Mouse (Mus musculus): ENCODE data around the gene Ccdc84.
"Not testable (repeated sequence)": the region's sequence is repeated elsewhere in the genome, so short reads cannot be mapped to it uniquely, and the experiment has no call there.

The Ccdc84 gene

DNA sequence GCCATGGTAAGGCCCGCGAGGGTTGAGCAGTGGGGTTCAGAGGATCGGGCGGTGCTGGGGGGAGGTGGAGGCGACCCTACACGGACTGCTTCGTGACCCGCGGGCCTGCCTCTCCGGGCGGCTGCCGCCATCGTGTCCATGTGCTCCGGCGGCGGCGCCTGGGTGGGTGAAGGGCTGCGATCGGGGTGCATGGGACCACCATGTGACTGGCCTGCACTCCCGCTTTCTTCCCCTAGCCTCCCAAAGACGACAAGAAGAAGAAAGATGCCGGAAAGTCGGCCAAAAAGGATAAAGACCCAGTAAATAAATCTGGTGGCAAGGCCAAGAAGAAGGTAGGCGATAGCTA lies 10.6 kb downstream of the Ccdc84 start:
- DNase-seq = no peak

DNA sequence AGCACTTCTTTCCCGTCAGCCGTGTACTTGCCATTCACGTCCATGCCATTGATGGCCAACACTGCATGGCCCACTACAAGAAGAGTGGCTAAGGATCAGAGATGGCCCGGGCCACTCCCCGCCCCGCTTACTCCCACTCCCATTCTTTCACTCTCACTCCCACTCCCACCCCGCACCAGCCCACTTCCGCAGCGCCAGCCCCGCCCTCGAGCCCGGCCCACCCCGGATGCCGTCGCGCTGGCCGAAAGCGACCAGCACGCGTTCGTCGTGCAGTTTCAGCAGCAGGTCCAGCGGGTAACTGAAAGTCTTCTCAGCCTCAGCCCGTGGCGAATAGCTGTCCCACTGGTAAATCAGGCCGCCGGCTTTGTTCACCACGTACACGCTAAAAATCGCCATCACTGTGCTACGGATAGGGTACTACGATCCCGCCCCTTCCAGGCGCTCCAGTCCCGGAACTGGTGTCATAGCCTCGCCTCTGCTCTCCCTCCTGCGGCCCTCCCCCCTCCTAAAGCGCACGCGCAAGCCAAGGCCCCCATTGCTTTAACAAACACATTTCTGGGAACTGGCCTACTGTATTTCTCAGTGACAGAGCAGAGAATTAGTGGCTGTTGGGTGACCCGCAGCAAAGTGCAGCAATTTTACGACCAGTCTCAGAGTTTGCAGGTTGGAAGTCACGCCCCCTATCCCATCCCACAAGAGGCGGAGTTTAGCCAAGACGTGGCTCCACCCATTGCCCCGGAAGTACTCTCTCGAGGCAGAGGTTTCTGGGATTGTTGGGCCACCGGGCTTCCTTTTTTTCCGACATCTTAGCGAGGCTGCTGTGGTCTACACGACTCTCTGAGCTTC lies 11.2 kb downstream of the Ccdc84 start, which contains the start of the genes Rps25 and Trappc4:
Gene Rps25, plus strand, starts transcription at position 234 of the 846 bp plus-strand sequence.
Gene Trappc4, minus strand, starts transcription at position 695 of the 846 bp plus-strand sequence.
- DNase-seq = peak; percentile 94

DNA sequence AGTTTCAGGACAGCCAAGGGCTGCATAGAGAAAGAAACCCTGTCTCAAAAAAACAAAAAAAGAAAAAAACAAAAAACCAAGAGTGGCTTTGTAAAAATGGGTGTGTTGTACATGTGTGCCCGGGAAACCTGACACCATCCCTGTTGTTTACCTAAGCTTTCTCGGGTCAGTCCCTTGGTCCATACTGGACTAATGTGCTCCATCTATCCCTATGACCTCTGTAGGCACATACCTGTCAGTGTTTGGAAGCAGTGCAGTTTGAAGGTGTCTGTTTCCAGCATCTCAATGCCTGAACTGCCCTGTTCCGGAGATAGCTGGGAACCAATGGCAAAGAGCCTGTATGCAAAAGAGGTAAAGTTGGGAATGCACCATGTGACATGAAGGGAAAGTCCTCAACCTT lies 13.4 kb downstream of the Ccdc84 start:
- no peak for DNase-seq

DNA sequence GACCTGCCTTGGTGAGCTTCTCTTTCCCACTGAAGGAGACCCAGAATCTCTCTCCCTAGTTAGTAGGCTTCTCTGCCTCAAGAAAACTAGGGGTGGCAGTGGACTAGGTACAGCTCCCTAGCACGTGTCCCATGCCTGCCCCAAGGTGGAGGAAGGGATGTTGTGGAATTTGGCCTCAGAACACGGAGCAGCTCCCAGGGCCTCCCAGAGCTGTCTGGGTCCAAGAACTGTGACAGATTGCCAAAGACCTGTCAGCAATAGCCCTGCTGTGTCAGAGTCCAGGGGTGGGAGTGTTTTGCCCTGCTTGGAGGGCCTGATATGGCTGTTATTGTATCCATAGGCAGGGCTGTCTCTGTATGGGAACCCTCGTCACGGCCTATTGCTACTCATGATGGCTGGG lies 17.3 kb downstream of the Ccdc84 start:
- DNase-seq = no peak

DNA sequence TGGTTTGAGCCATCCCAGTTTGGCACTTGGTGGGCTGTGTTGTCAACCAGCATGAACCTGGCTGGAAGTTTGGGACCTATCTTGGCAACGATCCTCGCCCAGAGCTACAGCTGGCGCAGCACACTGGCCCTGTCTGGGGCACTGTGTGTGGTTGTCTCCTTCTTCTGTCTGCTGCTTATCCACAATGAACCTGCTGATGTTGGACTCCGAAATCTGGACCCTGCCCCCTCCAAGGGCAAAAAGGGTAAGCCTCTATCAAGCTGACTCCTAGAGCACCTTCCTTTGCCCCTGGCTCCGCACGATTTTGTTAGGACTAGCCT lies 18.6 kb downstream of the Ccdc84 start:
- no peak for DNase-seq

DNA sequence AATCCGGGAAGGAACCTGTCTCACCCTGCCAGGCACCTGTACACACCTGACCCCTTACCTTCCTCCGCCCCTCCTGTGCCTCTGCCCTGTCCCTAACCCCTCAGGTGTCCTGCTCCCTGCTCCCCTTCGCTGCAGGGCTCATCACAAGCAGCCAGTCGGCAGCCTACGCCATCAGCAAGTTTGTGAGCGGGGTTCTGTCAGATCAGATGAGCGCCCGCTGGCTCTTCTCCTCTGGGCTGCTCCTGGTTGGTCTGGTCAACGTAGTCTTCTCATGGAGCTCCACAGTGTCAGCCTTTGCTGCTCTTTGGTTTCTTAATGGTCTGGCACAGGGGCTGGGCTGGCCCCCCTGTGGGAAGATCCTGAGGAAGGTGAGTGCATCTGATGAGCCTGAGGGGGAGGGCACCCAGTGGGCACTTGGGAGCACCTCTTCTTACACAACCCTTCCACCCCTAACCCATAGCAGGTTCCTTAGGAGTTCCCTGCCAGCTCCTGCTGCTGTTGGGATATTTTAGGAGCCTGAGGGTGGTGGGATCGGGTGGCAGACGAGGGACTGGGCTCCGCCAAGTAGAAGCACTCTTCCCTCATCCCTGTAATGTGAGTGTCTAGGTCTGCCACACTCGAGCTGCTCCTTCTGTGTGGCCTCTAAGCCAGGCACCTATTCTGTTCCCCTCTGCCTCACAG lies 19.1 kb downstream of the Ccdc84 start:
- DNase-seq = no peak

DNA sequence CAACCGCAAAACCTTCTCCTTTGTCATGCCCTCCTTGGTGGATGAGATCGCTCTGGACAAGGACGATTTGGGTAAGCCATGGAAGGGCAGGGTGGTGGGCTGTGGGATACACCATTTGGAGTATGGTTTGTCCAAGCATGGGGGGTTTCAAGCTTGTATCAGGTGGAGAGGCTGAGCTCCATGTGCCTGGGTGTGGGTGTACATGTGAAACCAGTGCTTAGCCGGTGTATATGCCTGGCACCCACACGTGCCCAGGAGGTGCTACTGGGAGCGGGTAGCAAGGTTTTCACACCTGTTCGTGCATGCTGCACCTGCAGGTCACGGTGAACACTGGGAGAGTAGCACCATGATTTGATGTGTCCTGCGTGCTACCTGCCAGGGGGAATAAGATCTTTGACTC lies 19.8 kb downstream of the Ccdc84 start:
- DNase-seq = no peak

DNA sequence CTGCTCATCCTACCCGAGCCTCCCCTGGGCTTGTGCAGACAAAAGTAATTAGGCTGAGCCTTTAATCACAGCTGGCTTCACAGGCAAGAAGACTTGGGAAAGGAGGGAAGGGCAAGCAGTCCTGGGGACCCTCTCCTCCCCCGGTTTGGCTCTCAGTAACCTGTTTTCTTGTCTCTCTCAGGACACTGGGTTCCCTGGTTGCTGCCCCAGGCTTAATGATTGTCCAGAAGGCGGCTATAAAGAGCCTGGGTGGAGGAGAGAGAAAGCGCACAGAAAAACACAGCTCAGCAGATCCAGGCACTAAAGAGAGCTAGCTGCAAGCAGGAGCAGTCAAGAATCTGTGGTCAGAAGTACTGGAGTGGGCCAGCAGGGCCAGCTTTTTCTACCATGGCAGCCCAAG lies 20.3 kb downstream of the Ccdc84 start:
- no peak for DNase-seq

DNA sequence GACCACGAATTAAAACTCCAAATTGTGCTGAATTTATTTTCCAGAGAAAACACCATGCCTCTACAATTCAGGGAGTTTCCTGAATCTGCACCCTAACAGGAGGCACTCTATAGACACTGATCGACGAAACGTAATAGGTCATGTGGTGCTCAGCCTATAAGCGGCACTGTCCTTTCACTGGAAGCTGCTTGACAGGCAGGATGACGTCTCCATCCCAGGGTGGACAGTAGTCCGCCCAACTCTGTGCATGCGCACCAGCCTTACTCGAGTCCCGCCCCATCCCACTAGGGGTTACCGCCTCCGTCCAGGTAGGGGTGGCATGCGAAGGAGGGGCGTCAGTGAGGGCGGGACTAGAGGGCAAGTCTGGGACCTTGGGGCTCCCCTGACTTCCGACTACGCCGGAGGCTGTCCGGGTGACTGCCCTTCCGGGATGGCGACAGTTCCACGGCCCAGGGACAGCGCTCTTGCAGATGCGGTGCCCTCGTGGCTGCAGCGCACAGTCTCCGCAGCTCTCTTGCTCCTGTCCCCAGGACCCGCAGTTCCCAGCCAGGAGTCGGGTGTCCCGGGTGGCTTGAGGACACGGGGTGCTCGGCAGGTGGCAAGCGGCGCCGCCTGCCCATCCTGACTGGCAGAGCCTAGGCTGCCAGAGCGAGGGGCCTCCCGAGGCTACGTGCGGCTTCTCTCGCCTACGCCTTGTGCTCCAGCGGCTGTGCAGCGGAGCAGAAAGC lies 21.5 kb downstream of the Ccdc84 start, which contains the start of gene Slc37a4:
Gene Slc37a4, plus strand, starts transcription at position 169 of the 728 bp plus-strand sequence.
- peak; percentile 88 for DNase-seq

DNA sequence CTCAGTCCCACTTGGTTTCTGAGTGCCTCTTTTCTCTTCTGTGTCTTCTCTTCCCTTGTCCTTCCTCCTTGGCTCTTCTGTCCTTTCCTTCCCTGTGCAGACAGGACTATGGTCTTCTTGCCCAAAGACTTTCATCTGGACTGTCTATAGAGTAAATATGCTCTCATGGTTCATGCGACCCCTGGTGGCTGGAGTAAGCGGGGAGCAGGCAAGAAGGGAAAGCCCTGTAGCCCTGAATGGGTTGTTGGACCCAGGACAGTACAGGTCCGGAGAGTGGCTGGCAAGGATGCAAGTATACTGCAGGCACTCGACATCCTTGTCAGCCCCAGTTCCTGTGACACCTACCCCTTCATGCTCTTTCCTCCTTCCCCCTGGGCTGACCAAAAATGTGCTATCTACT lies 26.9 kb downstream of the Ccdc84 start:
- DNase-seq = peak; percentile 69

DNA sequence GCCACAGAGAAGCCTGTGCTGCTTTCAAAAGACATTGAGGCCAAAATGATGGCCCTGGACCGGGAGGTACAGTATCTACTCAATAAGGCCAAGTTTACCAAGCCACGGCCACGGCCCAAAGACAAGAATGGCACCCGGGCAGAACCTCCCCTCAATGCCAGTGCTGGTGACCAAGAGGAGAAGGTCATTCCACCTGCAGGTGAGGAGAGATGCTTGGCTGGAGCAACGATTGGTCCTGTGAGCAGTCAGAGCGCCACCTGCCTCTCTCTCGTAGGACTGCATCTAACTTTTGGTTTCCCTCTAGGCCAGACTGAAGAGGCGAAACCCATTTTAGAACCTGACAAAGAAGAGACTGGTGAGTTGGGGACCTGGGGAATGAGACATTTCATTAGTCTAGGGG lies 29.1 kb downstream of the Ccdc84 start:
- peak; percentile 65 for DNase-seq

DNA sequence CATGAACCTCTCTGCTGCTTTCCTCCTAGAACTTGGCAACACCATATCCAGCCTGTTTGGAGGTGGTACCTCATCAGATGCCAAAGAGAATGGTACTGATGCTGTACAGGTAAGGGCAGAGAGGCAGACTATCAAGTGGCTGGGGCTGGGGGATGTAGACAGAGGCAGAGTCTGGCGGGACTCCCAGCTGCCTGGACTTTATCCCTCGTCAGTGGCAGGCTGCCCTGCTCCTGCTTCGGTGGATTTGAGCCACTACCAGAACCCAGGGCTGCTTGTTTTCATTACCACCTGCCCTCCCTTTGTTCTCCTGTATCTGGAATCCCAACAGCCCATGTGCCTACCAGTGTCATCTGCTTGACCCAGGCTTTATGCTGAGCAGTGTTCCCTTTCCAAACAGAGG lies 31.1 kb downstream of the Ccdc84 start:
- DNase-seq = no peak

DNA sequence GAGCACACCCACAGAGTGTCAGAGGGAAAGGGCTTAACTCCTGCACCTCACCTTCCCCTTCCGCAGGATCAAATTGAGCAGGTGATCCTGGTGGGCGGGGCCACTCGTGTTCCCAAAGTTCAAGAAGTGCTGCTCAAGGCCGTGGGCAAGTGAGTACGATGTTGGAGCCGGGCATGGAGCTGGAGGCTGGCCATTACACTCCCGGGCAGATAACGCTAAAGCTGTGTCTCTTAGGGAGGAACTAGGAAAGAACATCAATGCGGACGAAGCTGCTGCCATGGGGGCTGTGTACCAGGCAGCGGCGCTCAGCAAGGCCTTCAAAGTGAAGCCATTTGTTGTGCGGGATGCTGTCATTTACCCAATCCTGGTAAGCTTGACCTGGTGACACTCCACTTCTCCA lies 33.8 kb downstream of the Ccdc84 start:
- DNase-seq = no peak

DNA sequence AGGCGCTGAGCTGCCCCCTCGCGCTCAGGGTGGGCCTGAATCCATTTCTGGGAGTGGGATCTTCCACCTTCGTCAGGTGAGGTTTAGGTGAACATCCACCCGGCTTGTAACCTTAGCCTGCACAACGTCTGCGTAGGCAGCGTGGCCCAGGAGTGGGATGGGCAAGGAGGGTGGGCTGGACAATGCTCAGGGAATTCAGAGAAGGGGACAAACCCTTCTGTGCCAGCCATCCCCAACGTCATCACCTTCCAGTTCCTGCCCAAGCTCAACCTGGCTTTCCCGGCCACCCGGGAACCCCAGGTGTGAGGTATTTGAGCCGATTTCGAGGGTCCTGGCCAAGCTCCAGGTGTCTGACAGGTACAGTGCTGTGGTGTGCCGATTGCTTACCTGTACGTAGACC lies 38.5 kb downstream of the Ccdc84 start:
- no peak for DNase-seq

DNA sequence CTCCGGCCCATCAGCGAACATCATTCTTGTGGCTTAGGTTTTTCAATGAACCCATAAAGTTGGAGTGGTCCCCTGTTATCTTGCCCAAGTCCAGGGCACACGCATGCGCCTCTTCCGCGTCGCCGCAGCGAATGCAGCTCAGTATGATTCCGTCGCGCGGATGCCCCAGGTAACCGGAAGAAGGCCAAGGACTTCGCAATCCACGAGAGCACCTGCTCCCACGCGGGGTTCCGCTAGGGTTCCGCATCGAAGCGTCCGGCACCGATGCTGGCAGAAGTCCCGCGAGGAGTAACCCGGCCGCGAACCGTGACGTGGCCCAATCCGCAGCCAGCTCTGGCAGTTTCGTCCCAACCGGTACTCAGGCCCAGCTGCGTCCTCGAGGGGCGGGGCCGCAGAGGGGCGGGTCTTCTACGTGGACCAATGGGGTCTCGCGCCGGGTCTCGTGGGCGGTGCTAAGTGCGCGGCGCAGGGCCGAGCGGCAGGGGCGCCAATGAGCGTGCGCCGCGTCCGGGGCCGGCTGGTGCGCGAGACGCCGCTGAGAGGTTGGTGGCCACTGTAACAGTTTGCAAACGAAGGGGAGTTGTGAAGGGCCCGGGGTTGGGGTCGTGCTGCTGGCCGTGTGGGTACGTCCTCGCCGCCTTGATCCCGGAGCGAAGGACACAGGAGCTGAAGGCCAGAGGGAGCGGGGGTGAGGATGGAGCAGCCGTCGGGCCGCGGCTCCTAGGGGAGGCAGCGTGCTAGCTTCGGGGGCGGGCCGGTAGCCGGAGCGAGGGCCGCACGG lies 39.1 kb downstream of the Ccdc84 start, which contains the start of gene Hyou1:
Gene Hyou1, plus strand, starts transcription at position 437 of the 781 bp plus-strand sequence.
- DNase-seq = peak; percentile 100

DNA sequence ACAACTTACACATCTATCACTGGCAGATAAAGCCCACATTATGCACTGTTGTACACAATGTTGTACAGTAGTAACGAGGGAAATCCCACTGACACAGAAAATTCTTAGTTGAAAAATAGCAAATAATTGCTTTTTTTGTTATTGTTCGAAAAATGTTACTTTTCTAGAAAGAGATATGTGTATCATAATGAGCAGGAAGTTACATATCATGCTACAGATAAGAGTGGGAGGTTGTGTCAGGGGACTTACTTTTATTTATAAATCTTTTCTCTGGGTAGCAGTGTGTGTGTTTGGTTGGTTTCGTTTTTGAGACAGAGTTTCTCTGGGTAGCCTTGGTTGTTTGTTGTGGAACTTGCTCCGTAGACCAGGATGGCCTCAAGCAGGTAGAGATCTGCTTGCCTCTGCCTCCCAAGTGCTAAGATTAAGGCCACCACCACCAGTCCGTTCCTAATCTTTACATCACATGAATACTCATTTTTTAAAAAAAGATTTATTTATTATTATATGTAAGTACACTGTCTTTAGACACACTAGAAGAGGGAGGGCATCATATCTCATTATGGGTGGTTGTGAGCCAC lies 40.1 kb downstream of the Ccdc84 start:
- DNase-seq = no peak

DNA sequence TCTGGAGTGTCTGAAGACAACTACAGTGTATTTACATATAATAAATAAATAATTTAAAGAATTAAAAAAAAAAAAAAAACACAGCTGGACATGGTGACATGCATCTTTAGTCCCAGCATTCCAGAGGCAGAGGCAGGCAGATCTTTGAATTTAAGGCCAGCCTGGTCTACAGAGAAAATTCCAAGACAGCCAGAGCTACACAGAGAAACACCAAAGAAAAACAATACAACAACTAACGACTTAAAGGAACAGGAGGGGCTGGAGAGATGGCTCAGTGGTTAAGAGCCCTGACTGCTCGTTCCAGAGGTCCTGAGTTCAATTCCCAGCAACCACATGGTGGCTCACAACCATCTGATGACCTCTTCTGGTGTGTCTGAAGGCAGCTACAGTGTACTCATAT lies 41.0 kb downstream of the Ccdc84 start:
- not testable (repeated sequence) for DNase-seq

DNA sequence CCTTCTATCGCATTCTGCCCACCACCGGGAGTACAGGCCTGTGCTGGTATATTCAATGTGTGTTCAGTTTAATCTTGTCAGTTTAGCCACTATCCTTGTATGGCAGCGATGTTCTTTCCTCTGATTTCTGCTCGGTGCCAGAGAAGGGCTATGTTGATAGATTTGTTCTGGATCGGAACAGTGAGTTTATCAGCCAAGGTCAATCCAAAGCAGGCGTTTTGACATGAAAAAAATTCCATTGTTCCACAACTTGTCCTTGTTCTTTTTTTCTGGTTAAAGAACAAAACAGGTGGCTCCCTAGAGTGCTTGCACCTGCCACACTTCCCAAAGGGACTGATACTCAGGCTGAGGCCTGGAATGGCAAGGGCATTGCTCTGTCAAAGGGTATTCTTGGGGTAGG lies 42.2 kb downstream of the Ccdc84 start:
- DNase-seq = no peak

DNA sequence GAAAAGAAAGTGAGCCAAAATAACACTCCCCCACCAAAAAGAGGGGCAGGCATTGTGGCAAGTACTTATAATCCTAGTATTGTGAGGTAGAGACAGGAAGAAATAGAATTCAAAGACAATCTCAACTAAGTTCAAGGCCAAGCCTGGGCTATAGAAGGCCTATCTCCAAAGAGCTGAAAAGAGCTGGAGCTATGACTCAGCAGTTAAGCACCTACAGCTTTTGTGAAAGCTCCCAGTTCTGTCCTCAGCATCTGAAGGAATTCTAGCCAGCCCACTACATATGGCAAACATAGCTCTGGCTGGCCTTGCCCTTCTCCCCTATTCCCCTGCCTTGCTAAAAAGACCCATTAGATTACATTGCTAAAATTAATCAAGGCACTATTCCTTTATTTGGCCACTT lies 45.0 kb downstream of the Ccdc84 start:
- no peak for DNase-seq

DNA sequence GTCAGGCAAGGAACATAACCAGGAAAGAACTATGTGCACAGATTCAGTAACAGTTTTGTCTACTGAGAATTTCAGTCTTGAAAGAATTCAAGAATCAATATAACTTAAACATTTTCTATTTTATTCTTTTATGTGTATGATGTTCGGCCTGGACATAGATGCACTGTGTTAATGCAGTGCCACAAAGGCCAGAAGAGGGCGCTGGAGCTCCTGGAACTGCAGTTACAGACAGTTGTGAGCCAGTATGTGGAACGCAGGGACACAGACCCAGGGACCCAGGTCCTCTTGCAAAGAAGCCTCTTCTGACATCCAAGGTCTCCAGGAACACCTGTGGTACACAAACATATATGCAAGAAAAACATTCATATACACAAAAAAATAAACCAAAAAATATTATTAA lies 53.9 kb downstream of the Ccdc84 start:
- DNase-seq = peak; percentile 27

DNA sequence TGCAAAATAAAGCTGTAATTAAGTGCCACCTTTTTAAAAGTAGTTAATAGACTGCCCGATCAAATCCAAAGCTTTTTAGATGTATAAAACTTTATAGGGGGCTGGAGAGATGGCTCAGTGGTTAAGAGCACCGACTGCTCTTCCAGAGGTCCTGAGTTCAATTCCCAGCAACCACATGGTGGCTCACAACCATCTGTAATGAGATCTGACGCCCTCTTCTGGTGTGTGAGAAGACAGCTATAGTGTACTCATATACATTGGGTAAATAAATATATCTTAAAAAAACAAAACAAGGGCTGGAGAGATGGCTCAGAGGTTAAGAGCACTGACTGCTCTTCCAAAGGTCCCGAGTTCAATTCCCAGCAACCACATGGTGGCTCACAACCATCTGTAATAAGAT lies 56.4 kb downstream of the Ccdc84 start:
- not testable (repeated sequence) for DNase-seq

DNA sequence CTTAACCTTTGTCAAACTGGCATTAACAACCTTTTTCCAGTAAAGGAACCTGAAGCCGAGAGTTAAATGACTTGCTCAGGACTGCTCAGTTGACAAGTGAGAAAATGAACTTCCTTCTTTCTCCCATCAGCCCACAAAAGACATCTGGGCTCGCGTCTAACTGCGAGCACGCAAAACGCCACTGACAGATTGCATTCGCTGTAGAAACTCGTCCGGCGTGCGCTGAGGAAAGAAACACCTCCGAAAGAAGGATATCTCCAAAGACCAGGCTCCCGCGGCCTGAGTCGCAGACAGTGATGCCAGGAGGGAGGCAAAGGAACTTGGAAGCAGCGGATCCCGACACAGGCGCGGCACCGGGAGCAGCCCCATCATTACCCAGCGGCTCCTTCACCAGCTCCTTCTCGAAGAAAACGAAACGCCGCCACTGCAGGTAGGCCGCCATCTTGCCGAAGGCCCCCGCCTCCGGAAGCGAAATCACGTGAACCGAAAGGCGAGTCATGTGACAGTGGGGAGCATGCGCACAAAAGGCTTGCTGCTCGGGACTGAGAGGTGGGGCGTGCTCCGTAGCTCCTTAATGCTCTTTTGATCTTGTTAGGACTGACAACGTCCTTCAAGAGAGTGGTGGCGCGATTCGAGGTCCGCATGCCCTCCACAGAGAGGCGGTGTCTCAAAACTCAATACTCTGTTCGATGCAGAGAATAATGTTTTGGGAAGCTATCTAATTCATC lies 57.0 kb downstream of the Ccdc84 start, which contains the start of gene Vps11:
Gene Vps11, minus strand, starts transcription at position 481 of the 728 bp plus-strand sequence.
- peak; percentile 95 for DNase-seq
